Mouse (Mus musculus) heart, embryonic 16.5 days (tissue): ENCODE results near the gene Phospho1. TPM values are rescaled to one million over a fixed set of nuclear protein-coding genes. Genes with fewer than 3 reads are reported as not detected.

Source experiments
- ATAC-seq: fragments of 200-750 bp; cut with Nextera tagmentation; replicated peaks from 2 replicates; pipeline ENCODE4 v1.8.0; 2017; ENCODE audit warnings: moderate number of reproducible peaks; ENCODE audit not compliant: insufficient read depth, low FRiP score; ENCODE audit errors: extremely low read depth
- H3K27ac ChIP-seq: fragments of 300-500 bp; sonication (generic); 2 replicates; pipeline ENCODE4 v1.5.1; 2014; ENCODE audit warnings: mild to moderate bottlenecking, low read length, control low read depth, moderate library complexity
- H3K27me3 ChIP-seq: fragments of 300-500 bp; sonication (generic); 2 replicates; pipeline ENCODE4 v1.6.1; 2014; ENCODE audit warnings: low read length, mixed read lengths; ENCODE audit not compliant: control insufficient read depth, insufficient read depth
- H3K36me3 ChIP-seq: fragments of 300-500 bp; sonication (generic); 2 replicates; pipeline ENCODE4 v1.6.1; 2014; ENCODE audit not compliant: control insufficient read depth, insufficient read depth
- H3K4me1 ChIP-seq: fragments of 300-500 bp; sonication (generic); 2 replicates; pipeline ENCODE4 v1.6.1; 2014; ENCODE audit warnings: low read length, mixed read lengths; ENCODE audit not compliant: control insufficient read depth, insufficient read depth
- H3K4me2 ChIP-seq: fragments of 300-500 bp; sonication (generic); 2 replicates; pipeline ENCODE4 v1.6.1; 2014; ENCODE audit warnings: low read depth, mild to moderate bottlenecking, control low read depth, low read length
- H3K4me3 ChIP-seq: fragments of 300-500 bp; sonication (generic); 2 replicates; pipeline ENCODE4 v1.5.1; 2014; ENCODE audit warnings: mild to moderate bottlenecking, control low read depth, low read length
- H3K9ac ChIP-seq: fragments of 300-500 bp; sonication (generic); 2 replicates; pipeline ENCODE4 v1.6.1; 2014; ENCODE audit warnings: low read length, control low read depth
- H3K9me3 ChIP-seq: fragments of 300-500 bp; sonication (generic); replicated peaks from 2 replicates; pipeline ENCODE4 v1.6.1; 2016; ENCODE audit warnings: low read length; ENCODE audit not compliant: control insufficient read depth
- WGBS: fragments of 180-500 bp; shearing (Covaris S2); extraction: QIAGEN DNeasy Blood & Tissue Kit; methylation state at CpG from one replicate; pipeline ENCODE4 v1.1.7; 2014; 5-methylcytosine and 5-hydroxymethylcytosine counted together
- polyA plus RNA-seq: library from polyadenylated mRNA; unstranded; fragments of >200 nt; fragmentation: Nextera tagmentation; extraction: Ambion mirVana; gene quantifications from 2 replicates; pipeline ENCODE4 v1.2.1, GENCODE M21; 2015

Gene Phospho1
- polyA plus RNA-seq, 1 experiment from 2014 or later: 3.3 TPM

DNA sequence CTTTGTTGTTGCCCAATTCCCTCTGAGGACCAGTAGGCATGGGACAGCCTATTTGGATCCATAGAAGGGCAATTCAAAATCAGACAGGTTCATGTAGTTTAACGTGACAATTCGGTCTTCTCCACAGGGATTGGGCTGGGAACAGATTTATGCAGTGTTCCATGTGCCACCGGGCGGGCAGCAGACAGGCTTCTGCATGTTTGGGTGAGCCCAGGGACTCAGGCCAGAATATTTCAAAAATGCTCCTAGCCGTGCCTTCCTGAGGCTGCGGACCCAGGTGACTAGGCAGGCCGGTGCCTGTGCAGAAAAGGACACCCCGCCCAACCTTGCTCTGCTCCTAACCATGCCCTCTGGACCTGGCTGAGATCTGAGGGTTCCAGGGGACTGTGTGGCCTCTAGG is 5.2 kb upstream of the Phospho1 start:
- Histone ChIP-seq H3K27me3 (no peaks in the 10 kb centered on the region), H3K9me3 (no peaks in the 10 kb centered on the region), H3K4me1 (peaks cover 3% of the 10 kb centered on the region; the same call in 1 of the 2 replicates), H3K4me3 (no peak overlapping the region), H3K36me3 (no peaks in the 10 kb centered on the region), H3K27ac (no peak overlapping the region), H3K9ac (no peak overlapping the region), H3K4me2 (no peak overlapping the region)
- ATAC-seq: no peak
- WGBS: 84% methylated on average over 8 of the region's 8 CpGs

GRCm38 (mm10) chr11:95821511-95821910 is 2.8 kb upstream of the Phospho1 start:
- peaks cover 12% of the 10 kb centered on the region for H3K4me1 ChIP-seq
- H3K36me3 ChIP-seq: no peaks in the 10 kb centered on the region
- WGBS: 89% methylated on average over 3 of the region's 3 CpGs
- H3K4me3 ChIP-seq: no peak overlapping the region
- H3K27ac ChIP-seq: no peak overlapping the region
- ATAC-seq: no peak
- no peaks in the 10 kb centered on the region for H3K9me3 ChIP-seq
- no peak overlapping the region for H3K9ac ChIP-seq
- no peak overlapping the region for H3K4me2 ChIP-seq
- H3K27me3 ChIP-seq: no peaks in the 10 kb centered on the region

GRCm38 (mm10) chr11:95822437-95822836 is 1.9 kb upstream of the Phospho1 start:
- ATAC-seq: no peak
- H3K9ac ChIP-seq: no peak overlapping the region
- no peaks in the 10 kb centered on the region for H3K9me3 ChIP-seq
- no peaks in the 10 kb centered on the region for H3K36me3 ChIP-seq
- peaks cover 20% of the 10 kb centered on the region for H3K4me1 ChIP-seq
- no peak overlapping the region for H3K4me2 ChIP-seq
- no peaks in the 10 kb centered on the region for H3K27me3 ChIP-seq
- 92% methylated on average over 4 of the region's 4 CpGs for WGBS
- H3K27ac ChIP-seq: no peak overlapping the region
- H3K4me3 ChIP-seq: no peak overlapping the region

- peak; percentile 60 for ATAC-seq
Measured at GRCm38 (mm10) chr11:95824877-95825243, 561 bp downstream of the Phospho1 start.

GRCm38 (mm10) chr11:95825625-95826024 is 1.3 kb downstream of the Phospho1 start:
- 37% methylated on average over 3 of the region's 3 CpGs for WGBS
- Histone ChIP-seq H3K27me3 (peaks cover 23% of the 10 kb centered on the region), H3K4me3 (peak overlapping the region; percentile 63), H3K9me3 (no peaks in the 10 kb centered on the region), H3K4me1 (peaks cover 28% of the 10 kb centered on the region), H3K27ac (no peak overlapping the region), H3K9ac (peak overlapping the region; percentile 73), H3K4me2 (peak overlapping the region; percentile 79), H3K36me3 (no peaks in the 10 kb centered on the region)
- no peak for ATAC-seq

More at GRCm38 (mm10) chr11:95824877-95825243, 561 bp downstream of the Phospho1 start:
- Histone ChIP-seq H3K4me1 (peaks cover 21% of the 10 kb centered on the region), H3K27me3 (peaks cover 15% of the 10 kb centered on the region), H3K9ac (peak overlapping the region; percentile 73), H3K27ac (peak overlapping the region; percentile 74), H3K4me3 (peak overlapping the region; percentile 63), H3K9me3 (no peaks in the 10 kb centered on the region), H3K36me3 (no peaks in the 10 kb centered on the region), H3K4me2 (peak overlapping the region; percentile 79)
- WGBS: 0% methylated on average over 11 of the region's 11 CpGs

- H3K9me3 ChIP-seq: no peaks in the 10 kb centered on the region
- no peak overlapping the region for H3K4me3 ChIP-seq
- no peak for ATAC-seq
- H3K27me3 ChIP-seq: peaks cover 31% of the 10 kb centered on the region
- no peak overlapping the region for H3K4me2 ChIP-seq
- peaks cover 35% of the 10 kb centered on the region for H3K4me1 ChIP-seq
- 48% methylated on average over 6 of the region's 6 CpGs for WGBS
- no peaks in the 10 kb centered on the region for H3K36me3 ChIP-seq
- no peak overlapping the region for H3K9ac ChIP-seq
- H3K27ac ChIP-seq: no peak overlapping the region; the same call in 1 of the 2 replicates
Measured at GRCm38 (mm10) chr11:95826317-95827167, 2.2 kb downstream of the Phospho1 start.

DNA sequence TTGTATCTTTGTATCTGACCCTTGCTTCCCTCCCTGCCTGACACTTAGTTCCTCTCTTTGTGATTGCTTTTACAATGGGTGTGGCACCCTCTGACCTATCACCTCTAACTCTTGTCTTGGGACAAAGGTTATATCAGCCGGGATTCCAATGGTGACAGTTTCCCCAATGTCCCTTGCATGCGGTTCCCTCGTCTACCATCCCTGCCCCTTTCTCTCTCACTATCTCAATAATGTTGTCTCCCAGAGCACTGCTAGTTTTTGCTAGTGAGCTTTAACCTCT is 2.8 kb downstream of the Phospho1 start:
- H3K27me3 ChIP-seq: peaks cover 36% of the 10 kb centered on the region
- WGBS: 19% methylated on average over 3 of the region's 3 CpGs
- peak overlapping the region; percentile 51 for H3K27ac ChIP-seq
- no peak overlapping the region for H3K4me3 ChIP-seq
- peaks cover 35% of the 10 kb centered on the region for H3K4me1 ChIP-seq
- ATAC-seq: no peak
- H3K9me3 ChIP-seq: no peaks in the 10 kb centered on the region
- no peaks in the 10 kb centered on the region for H3K36me3 ChIP-seq
- peak overlapping the region; percentile 50; the same call in 1 of the 2 replicates for H3K9ac ChIP-seq
- H3K4me2 ChIP-seq: no peak overlapping the region

- Histone ChIP-seq H3K9me3 (no peaks in the 10 kb centered on the region), H3K4me3 (no peak overlapping the region), H3K36me3 (no peaks in the 10 kb centered on the region), H3K4me1 (peaks cover 35% of the 10 kb centered on the region), H3K27ac (peak overlapping the region; percentile 51), H3K4me2 (no peak overlapping the region), H3K9ac (peak overlapping the region; percentile 50; the same call in 1 of the 2 replicates), H3K27me3 (peaks cover 39% of the 10 kb centered on the region)
- WGBS: 20% methylated on average over 3 of the region's 3 CpGs
- no peak for ATAC-seq
Measured at GRCm38 (mm10) chr11:95827464-95828085, 3.3 kb downstream of the Phospho1 start.
